ENCODE assay signal across 23 mouse cellular contexts in the genomic region with DNA sequence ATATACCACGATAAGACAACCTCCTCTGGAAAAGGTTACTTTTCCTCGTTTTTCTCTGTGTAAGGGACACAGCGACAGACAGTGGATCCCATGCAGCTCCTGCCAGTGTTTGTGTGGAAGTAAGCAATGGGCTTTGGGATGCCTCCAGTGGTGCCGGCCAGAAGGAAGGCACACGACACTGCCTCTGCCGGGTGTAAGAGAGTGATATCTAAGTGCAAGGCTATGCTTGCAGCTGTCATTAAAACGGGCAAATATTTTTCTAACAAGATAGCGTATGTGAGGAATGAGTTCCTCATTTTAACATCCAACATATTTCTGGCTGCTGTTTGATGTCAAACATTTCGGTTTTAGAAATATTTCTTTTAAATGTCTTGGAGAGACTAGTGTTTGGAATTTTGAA. TPM values are rescaled to one million over a fixed set of nuclear protein-coding genes. Genes with fewer than 3 reads are reported as not detected.
DNase-seq lines count a peak whose midpoint lies in the region; ATAC-seq and TF ChIP-seq lines count a peak whose summit lies in the region.
"Had no signal": no experiment of that assay in that cellular context is flagged by ENCODE, and none has a peak within 500 bp of the region (broad histone marks: within the 10 kb centered on the region; RNA-seq: fewer than 3 reads in every experiment).

No protein-coding gene starts in this region.

- TF ChIP-seq POLR2A in lung, adult 2 months (IDR thresholded peaks at IDR 0.05; ENCODE audit: borderline replicate concordance, extremely low read depth, low read depth, low read length) = no peak

- intact Hi-C loops in heart, postnatal 36 days (cut with DNase I) = no loop called here

- DNase-seq in heart, postnatal 36 days = no peak
- DNase-seq in kidney, postnatal 0 days (ENCODE audit: low spot score) = no peak
- no peak for DNase-seq in kidney, adult 9 months
- peak; percentile 30 for DNase-seq in lung, postnatal 0 days (ENCODE audit: low spot score)
- no peak for DNase-seq in lung, adult 2 months
- no peak for DNase-seq in ovary, postnatal 14 days (ENCODE audit: low spot score)
- DNase-seq: adrenal gland, postnatal 14 days; cerebellum, adult 11-12 months; cerebellum, adult 9-10 months; cerebellum, postnatal 25 days; forebrain, postnatal 0 days; gastrocnemius, postnatal 25 days; heart, postnatal 4 days had no signal

- no peaks in the 10 kb centered on the region for H3K36me3 ChIP-seq in heart, embryonic 14.5 days (ENCODE audit: control insufficient read depth, insufficient read depth, low read length)
- no peaks in the 10 kb centered on the region for H3K36me3 ChIP-seq in kidney, postnatal 0 days (ENCODE audit: insufficient read depth, low read length)
- no peaks in the 10 kb centered on the region for H3K36me3 ChIP-seq in lung, postnatal 0 days (ENCODE audit: insufficient read depth, low read length)
- H3K36me3 ChIP-seq: embryonic facial prominence, embryonic 13.5 days; G1E; hindbrain, embryonic 12.5 days had no signal

- ATAC-seq in heart, embryonic 14.5 days (ENCODE audit: insufficient number of reproducible peaks, insufficient read depth, low FRiP score, low read depth) = no peak
- ATAC-seq in kidney, postnatal 0 days (replicated peaks; ENCODE audit: low FRiP score, low read depth) = no peak
- ATAC-seq in lung, postnatal 0 days = no peak
- ATAC-seq in common myeloid progenitor, adult 5-6 weeks (replicated peaks; ENCODE audit: low read depth, poor library complexity, severe bottlenecking) = peak; percentile 58; the same call in 1 of the 2 replicates
- ATAC-seq: activated CD4-positive, CD25-positive, alpha-beta regulatory T cell, adult 4 months; forebrain, embryonic 13.5 days; forebrain, postnatal 0 days; hindbrain, embryonic 16.5 days; inflammation-experienced regulatory T-cells, adult 6 months; Patski had no signal

- no peaks in the 10 kb centered on the region for H3K27me3 ChIP-seq in heart, embryonic 14.5 days (ENCODE audit: control insufficient read depth, insufficient read depth, low read length)
- H3K27me3 ChIP-seq in kidney, postnatal 0 days (ENCODE audit: insufficient read depth, low read length) = no peaks in the 10 kb centered on the region
- no peaks in the 10 kb centered on the region for H3K27me3 ChIP-seq in lung, postnatal 0 days (replicated peaks; ENCODE audit: insufficient read depth, low read length)
- H3K27me3 ChIP-seq: embryonic facial prominence, embryonic 13.5 days; forebrain, embryonic 13.5 days; hindbrain, embryonic 12.5 days; Patski had no signal

- TF ChIP-seq CTCF in kidney, postnatal 0 days (IDR thresholded peaks at IDR 0.05; ENCODE audit: low read depth) = no peak
- TF ChIP-seq CTCF in lung, postnatal 0 days (IDR thresholded peaks at IDR 0.05) = peak; percentile 12; the same call in 1 of the 2 replicates
- no peak for TF ChIP-seq CTCF in lung, adult 2 months (IDR thresholded peaks at IDR 0.05; ENCODE audit: insufficient read depth, low read length)

- no peak overlapping the region for H3K4me2 ChIP-seq in heart, embryonic 14.5 days (ENCODE audit: low read length)
- H3K4me2 ChIP-seq in kidney, postnatal 0 days (ENCODE audit: low read length) = no peak overlapping the region
- H3K4me2 ChIP-seq in lung, postnatal 0 days (replicated peaks; ENCODE audit: low read depth, low read length) = no peak overlapping the region
- H3K4me2 ChIP-seq: embryonic facial prominence, embryonic 13.5 days; forebrain, embryonic 13.5 days; hindbrain, embryonic 12.5 days had no signal

- peak overlapping the region; percentile 21 to 27; a peak in 1 of 4 replicates for H3K27ac ChIP-seq in heart, embryonic 14.5 days (replicated peaks in 1 of 2; ENCODE audit: control insufficient read depth in 1 of 2, insufficient read depth in 1 of 2, low read depth in 2 of 2, low read length in 2 of 2)
- H3K27ac ChIP-seq in kidney, postnatal 0 days = peak overlapping the region; percentile 19; the same call in 1 of the 2 replicates
- H3K27ac ChIP-seq in lung, postnatal 0 days (ENCODE audit: low read length) = no peak overlapping the region
- H3K27ac ChIP-seq: embryonic facial prominence, embryonic 13.5 days; forebrain, embryonic 13.5 days; hindbrain, embryonic 12.5 days had no signal

- H3K4me3 ChIP-seq in heart, embryonic 14.5 days (ENCODE audit: control insufficient read depth in 1 of 2, insufficient read depth in 1 of 2, low read depth in 1 of 2, low read length in 2 of 2) = no peak overlapping the region
- H3K4me3 ChIP-seq in kidney, postnatal 0 days (replicated peaks; ENCODE audit: low read depth, low read length) = no peak overlapping the region
- H3K4me3 ChIP-seq in lung, postnatal 0 days (ENCODE audit: low read depth, low read length) = no peak overlapping the region; the same call in 1 of the 2 replicates
- H3K4me3 ChIP-seq in lung, adult 2 months (replicated peaks; ENCODE audit: extremely low read depth, low read depth, low read length) = no peak overlapping the region
- H3K4me3 ChIP-seq: embryonic facial prominence, embryonic 13.5 days; forebrain, embryonic 13.5 days; hindbrain, embryonic 12.5 days had no signal

- H3K4me1 ChIP-seq in heart, embryonic 14.5 days (ENCODE audit: control insufficient read depth in 2 of 2, insufficient read depth in 2 of 2, low read length in 2 of 2) = peaks cover 19 to 25% of the 10 kb centered on the region in 2 experiments
- peaks cover 18% of the 10 kb centered on the region for H3K4me1 ChIP-seq in kidney, postnatal 0 days (replicated peaks; ENCODE audit: insufficient read depth, low read length)
- H3K4me1 ChIP-seq in lung, postnatal 0 days (ENCODE audit: insufficient read depth, low read depth, low read length) = no peaks in the 10 kb centered on the region
- peaks cover under 1% of the 10 kb centered on the region; the same call in 1 of the 2 replicates for H3K4me1 ChIP-seq in lung, adult 2 months (ENCODE audit: control insufficient read depth, insufficient read depth, low read length)
- H3K4me1 ChIP-seq: embryonic facial prominence, embryonic 13.5 days had no signal

- 40% methylated on average over 9 of the region's 9 CpGs for WGBS in heart, embryonic 14.5 days
- 54% methylated on average over 9 of the region's 9 CpGs for WGBS in kidney, postnatal 0 days
- WGBS in lung, postnatal 0 days = 37% methylated on average over 9 of the region's 9 CpGs
- WGBS in lung, adult 2 months = 37% methylated on average over 9 of the region's 9 CpGs

- no peaks in the 10 kb centered on the region for H3K9me3 ChIP-seq in heart, embryonic 14.5 days (ENCODE audit: control insufficient read depth, low read length)
- no peaks in the 10 kb centered on the region for H3K9me3 ChIP-seq in kidney, postnatal 0 days (replicated peaks; ENCODE audit: low read length)
- no peaks in the 10 kb centered on the region for H3K9me3 ChIP-seq in lung, postnatal 0 days (ENCODE audit: low read length)
- H3K9me3 ChIP-seq: embryonic facial prominence, embryonic 13.5 days; forebrain, embryonic 13.5 days; G1E; hindbrain, embryonic 12.5 days had no signal

- TF ChIP-seq EP300 in lung, postnatal 0 days (IDR thresholded peaks at IDR 0.05) = no peak

- H3K9ac ChIP-seq in heart, embryonic 14.5 days (ENCODE audit: low read length) = no peak overlapping the region
- no peak overlapping the region for H3K9ac ChIP-seq in kidney, postnatal 0 days (ENCODE audit: low read depth, low read length)
- H3K9ac ChIP-seq in lung, postnatal 0 days (replicated peaks; ENCODE audit: low read depth) = no peak overlapping the region
- H3K9ac ChIP-seq: embryonic facial prominence, embryonic 13.5 days; forebrain, embryonic 13.5 days; forebrain, postnatal 0 days; hindbrain, embryonic 12.5 days had no signal

RNA-seq across cellular contexts. Expression of gene Syne2, which starts 27.1 kb away (rescaled TPM):
- 52.5 and 55.9 TPM in 2 replicates for polyA plus RNA-seq in heart, embryonic 14.5 days (2014; fragmentation: Nextera tagmentation; extraction: Ambion mirVana)
- total RNA-seq in heart, postnatal 36 days (2021) = 10 to 100 TPM; 33.4 to 40.0 TPM
- 37.2 and 47.5 TPM in 2 replicates for polyA plus RNA-seq in kidney, postnatal 0 days (2015; fragmentation: Nextera tagmentation; extraction: Ambion mirVana)
- 41.8 and 57.7 TPM in 2 replicates for polyA plus RNA-seq in lung, postnatal 0 days (2015; fragmentation: Nextera tagmentation; extraction: Ambion mirVana)
- 79.1 and 82.0 TPM in 2 replicates for polyA plus RNA-seq in lung, adult 2 months (2012; rRNA removed)
- total RNA-seq in common myeloid progenitor, adult 5-6 weeks (2017) = 12.2 and 13.8 TPM in 2 replicates
- polyA plus RNA-seq: G1E had no signal
